Mouse (Mus musculus) neural tube, embryonic 11.5 days (tissue): ENCODE measurements around the gene Pld2. TPM values are rescaled to one million over a fixed set of nuclear protein-coding genes. Genes with fewer than 3 reads are reported as not detected.

Experiments used
- ATAC-seq: fragments of 200-750 bp; cut with Nextera tagmentation; 2 replicates; pipeline ENCODE4 v1.8.0; 2017; ENCODE audit warnings: moderate number of reproducible peaks, mild to moderate bottlenecking, moderate TSS enrichment, moderate library complexity; ENCODE audit not compliant: insufficient read depth, low FRiP score, low TSS enrichment
- DNase-seq: peaks from one replicate; pipeline ENCODE4 v3.0.0-alpha.2; 2015; ENCODE audit warnings: low spot score
- H3K27ac ChIP-seq: fragments of 300-500 bp; sonication (generic); 2 replicates; pipeline ENCODE4 v1.5.1; 2014; ENCODE audit warnings: low read depth, mild to moderate bottlenecking, low read length
- H3K27me3 ChIP-seq: fragments of 300-500 bp; sonication (generic); 2 replicates; pipeline ENCODE4 v1.6.1; 2014; ENCODE audit warnings: mild to moderate bottlenecking, low read length, mixed read lengths; ENCODE audit not compliant: control insufficient read depth, insufficient read depth
- H3K36me3 ChIP-seq: fragments of 300-500 bp; sonication (generic); 2 replicates; pipeline ENCODE4 v1.6.1; 2014; ENCODE audit warnings: mild to moderate bottlenecking, low read length, moderate library complexity, mixed read lengths; ENCODE audit not compliant: control insufficient read depth, insufficient read depth
- H3K4me1 ChIP-seq: fragments of 300-500 bp; sonication (generic); 2 replicates; pipeline ENCODE4 v1.6.1; 2014; ENCODE audit warnings: low read length, mixed read lengths; ENCODE audit not compliant: control insufficient read depth, insufficient read depth
- H3K4me2 ChIP-seq: fragments of 300-500 bp; sonication (generic); 2 replicates; pipeline ENCODE4 v1.6.1; 2014; ENCODE audit warnings: low read depth, mild to moderate bottlenecking, moderate library complexity
- H3K4me3 ChIP-seq: fragments of 300-500 bp; sonication (generic); 2 replicates; pipeline ENCODE4 v1.5.1; 2014; ENCODE audit warnings: low read depth, low read length
- H3K9ac ChIP-seq: fragments of 300-500 bp; sonication (generic); 2 replicates; pipeline ENCODE4 v1.6.1; 2014; ENCODE audit warnings: mild to moderate bottlenecking, low read length
- H3K9me3 ChIP-seq: fragments of 300-500 bp; sonication (generic); 2 replicates; pipeline ENCODE4 v1.6.1; 2016; ENCODE audit warnings: low read length; ENCODE audit not compliant: control insufficient read depth
- whole genome bisulfite sequencing: fragments of 180-500 bp; shearing (Covaris S2); extraction: QIAGEN DNeasy Blood & Tissue Kit; methylation state at CpG from one replicate; pipeline ENCODE4 v1.1.7; 2014; 5-methylcytosine and 5-hydroxymethylcytosine counted together
- polyA plus RNA-seq: library from polyadenylated mRNA; unstranded; fragments of >200 nt; fragmentation: Nextera tagmentation; extraction: Ambion mirVana; gene quantifications from 2 replicates; pipeline ENCODE4 v1.2.1, GENCODE M21; 2014

Pld2 gene
- polyA plus RNA-seq, 1 experiment from 2014 or later, result 2.9 TPM

DNA sequence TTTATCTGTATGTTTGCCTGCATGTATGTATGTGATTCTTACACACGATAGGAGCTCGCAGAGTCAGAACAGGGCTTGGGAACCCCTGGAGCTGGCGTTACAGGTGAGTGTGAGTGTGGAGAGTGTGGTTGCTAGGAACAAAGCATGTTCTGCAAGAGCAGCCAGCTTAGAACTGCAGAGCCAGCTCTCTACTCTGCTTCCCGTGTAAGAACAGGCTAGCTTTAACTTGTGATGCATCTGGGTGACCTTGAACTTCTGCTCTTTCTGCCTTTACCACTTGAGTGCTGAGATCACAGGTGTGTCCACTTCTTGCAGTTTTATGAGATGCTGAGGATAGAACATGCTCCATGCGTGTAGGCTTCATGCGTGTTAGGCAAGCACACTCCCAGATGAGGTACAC lies 39.1 kb downstream of the Pld2 start:
- Histone ChIP-seq H3K9ac (no peak overlapping the region), H3K4me2 (no peak overlapping the region), H3K27ac (no peak overlapping the region), H3K9me3 (no peaks in the 10 kb centered on the region), H3K4me1 (no peaks in the 10 kb centered on the region), H3K27me3 (no peaks in the 10 kb centered on the region), H3K4me3 (no peak overlapping the region), H3K36me3 (no peaks in the 10 kb centered on the region)
- ATAC-seq (no peak), DNase-seq (no peak)
- 92% methylated on average over 6 of the region's 6 CpGs for WGBS

- ATAC-seq (no peak), DNase-seq (no peak)
- H3K4me2 ChIP-seq, result no peak overlapping the region
- no peak overlapping the region for H3K4me3 ChIP-seq
- no peak overlapping the region for H3K9ac ChIP-seq
- no peaks in the 10 kb centered on the region for H3K27me3 ChIP-seq
- no peak overlapping the region for H3K27ac ChIP-seq
- no peaks in the 10 kb centered on the region; the same call in 1 of the 2 replicates for H3K4me1 ChIP-seq
- H3K36me3 ChIP-seq, result no peaks in the 10 kb centered on the region
- WGBS, result 79% methylated on average over 9 of the region's 9 CpGs
- no peaks in the 10 kb centered on the region for H3K9me3 ChIP-seq
Measured at GRCm38 (mm10) chr11:70579710-70580357, 40.0 kb downstream of the Pld2 start.

- peaks cover 4% of the 10 kb centered on the region; the same call in 1 of the 2 replicates for H3K4me1 ChIP-seq
- H3K27me3 ChIP-seq, result no peaks in the 10 kb centered on the region
- no peak overlapping the region for H3K9ac ChIP-seq
- H3K4me2 ChIP-seq, result no peak overlapping the region
- H3K27ac ChIP-seq, result no peak overlapping the region
- no peaks in the 10 kb centered on the region for H3K36me3 ChIP-seq
- 42% methylated on average over 5 of the region's 5 CpGs for WGBS
- no peaks in the 10 kb centered on the region for H3K9me3 ChIP-seq
- no peak for DNase-seq
- H3K4me3 ChIP-seq, result no peak overlapping the region
- ATAC-seq, result no peak
Measured at GRCm38 (mm10) chr11:70580358-70580720, 40.5 kb downstream of the Pld2 start.

DNA sequence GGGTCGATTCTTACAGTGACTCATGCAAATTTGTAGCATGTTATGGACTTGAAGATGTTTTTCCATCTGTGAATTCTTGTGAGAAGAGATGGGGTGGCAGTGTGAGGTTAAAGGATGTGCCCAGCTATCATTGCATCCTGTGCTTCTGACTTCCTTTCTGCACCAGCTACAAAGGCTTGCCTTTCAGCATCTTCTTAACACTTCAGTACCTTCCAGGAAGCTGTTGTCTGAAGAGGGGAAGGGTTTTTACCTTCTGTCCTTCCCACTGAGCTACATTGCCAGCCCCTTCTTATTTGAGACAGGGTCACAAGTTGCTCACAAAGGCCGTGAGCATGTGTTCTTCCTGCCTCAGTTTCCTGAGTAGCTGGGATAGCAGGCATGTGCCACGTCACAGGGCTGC lies 41.1 kb downstream of the Pld2 start:
- Histone ChIP-seq H3K4me3 (no peak overlapping the region), H3K36me3 (no peaks in the 10 kb centered on the region), H3K27me3 (no peaks in the 10 kb centered on the region), H3K9ac (no peak overlapping the region), H3K4me2 (no peak overlapping the region), H3K27ac (no peak overlapping the region), H3K9me3 (no peaks in the 10 kb centered on the region), H3K4me1 (peaks cover 7% of the 10 kb centered on the region; the same call in 1 of the 2 replicates)
- DNase-seq, result no peak
- 79% methylated on average over 3 of the region's 3 CpGs for WGBS
- ATAC-seq, result no peak

GRCm38 (mm10) chr11:70582196-70582595 lies 42.3 kb downstream of the Pld2 start:
- no peak overlapping the region for H3K4me2 ChIP-seq
- peaks cover 7% of the 10 kb centered on the region; the same call in 1 of the 2 replicates for H3K4me1 ChIP-seq
- H3K9me3 ChIP-seq, result no peaks in the 10 kb centered on the region
- H3K4me3 ChIP-seq, result no peak overlapping the region
- H3K36me3 ChIP-seq, result no peaks in the 10 kb centered on the region
- DNase-seq, result no peak
- no peaks in the 10 kb centered on the region for H3K27me3 ChIP-seq
- no peak overlapping the region for H3K9ac ChIP-seq
- ATAC-seq, result no peak
- H3K27ac ChIP-seq, result no peak overlapping the region
- WGBS, result 81% methylated on average over 3 of the region's 3 CpGs

- H3K4me2 ChIP-seq, result no peak overlapping the region
Measured at GRCm38 (mm10) chr11:70583022-70583714, 43.3 kb downstream of the Pld2 start.

GRCm38 (mm10) chr11:70583775-70584174 lies 43.9 kb downstream of the Pld2 start:
- H3K4me2 ChIP-seq, result no peak overlapping the region
- WGBS, result 89% methylated on average over 7 of the region's 7 CpGs
- no peaks in the 10 kb centered on the region for H3K36me3 ChIP-seq
- no peak for ATAC-seq
- DNase-seq, result no peak
- no peak overlapping the region for H3K9ac ChIP-seq
- no peaks in the 10 kb centered on the region for H3K27me3 ChIP-seq
- H3K9me3 ChIP-seq, result no peaks in the 10 kb centered on the region
- H3K4me3 ChIP-seq, result no peak overlapping the region
- 0 out of 2 replicates have a peak overlapping the region, but pooled peaks have one; percentile 4 for H3K27ac ChIP-seq
- H3K4me1 ChIP-seq, result peaks cover 7% of the 10 kb centered on the region; the same call in 1 of the 2 replicates

More at GRCm38 (mm10) chr11:70583022-70583714, 43.3 kb downstream of the Pld2 start:
- Histone ChIP-seq H3K9me3 (no peaks in the 10 kb centered on the region), H3K27ac (0 out of 2 replicates have a peak overlapping the region, but pooled peaks have one; percentile 4), H3K27me3 (no peaks in the 10 kb centered on the region), H3K4me1 (peaks cover 7% of the 10 kb centered on the region; the same call in 1 of the 2 replicates), H3K36me3 (no peaks in the 10 kb centered on the region), H3K9ac (no peak overlapping the region), H3K4me3 (no peak overlapping the region)
- 66% methylated on average over 6 of the region's 6 CpGs for WGBS
- ATAC-seq (no peak), DNase-seq (no peak)

GRCm38 (mm10) chr11:70585457-70585856 lies 45.6 kb downstream of the Pld2 start:
- Histone ChIP-seq H3K27me3 (no peaks in the 10 kb centered on the region), H3K36me3 (no peaks in the 10 kb centered on the region), H3K9ac (peak overlapping the region; percentile 14; the same call in 1 of the 2 replicates), H3K27ac (0 out of 2 replicates have a peak overlapping the region, but pooled peaks have one; percentile 20), H3K4me1 (peaks cover 7% of the 10 kb centered on the region; the same call in 1 of the 2 replicates), H3K9me3 (no peaks in the 10 kb centered on the region), H3K4me3 (no peak overlapping the region), H3K4me2 (no peak overlapping the region)
- ATAC-seq (no peak), DNase-seq (no peak)
- WGBS, result 46% methylated on average over 7 of the region's 7 CpGs

- DNase-seq (no peak), ATAC-seq (no peak)
- Histone ChIP-seq H3K4me1 (peaks cover 7% of the 10 kb centered on the region; the same call in 1 of the 2 replicates), H3K27ac (no peak overlapping the region), H3K9me3 (no peaks in the 10 kb centered on the region), H3K4me3 (no peak overlapping the region), H3K36me3 (no peaks in the 10 kb centered on the region), H3K9ac (no peak overlapping the region), H3K4me2 (no peak overlapping the region), H3K27me3 (no peaks in the 10 kb centered on the region)
- 88% methylated on average over 3 of the region's 3 CpGs for WGBS
Measured at GRCm38 (mm10) chr11:70586261-70586660, 46.4 kb downstream of the Pld2 start.
